In genomic region chr7:40939371-40939770, GRCm38 (mm10) we compare ENCODE assay signal across 31 mouse cellular contexts. TPM values are rescaled to one million over a fixed set of nuclear protein-coding genes. Genes with fewer than 3 reads are reported as not detected.
A peak's percentile ranks its signal among the peaks of the same experiment; 100 is the strongest.
DNase-seq lines count a peak whose midpoint lies in the region; ATAC-seq and TF ChIP-seq lines count a peak whose summit lies in the region.
"Had no signal": no experiment of that assay in that cellular context is flagged by ENCODE, and none has a peak within 500 bp of the region (broad histone marks: within the 10 kb centered on the region; RNA-seq: fewer than 3 reads in every experiment).

No protein-coding gene starts in this region.

- ATAC-seq in forebrain, postnatal 0 days = peak; percentile 92
- no peak for ATAC-seq in forebrain, embryonic 15.5 days (replicated peaks)
- ATAC-seq: midbrain, embryonic 16.5 days had no signal

- no peak overlapping the region for H3K4me2 ChIP-seq in forebrain, postnatal 0 days (ENCODE audit: low read depth)
- H3K4me2 ChIP-seq in forebrain, embryonic 15.5 days (replicated peaks) = no peak overlapping the region
- H3K4me2 ChIP-seq: heart, embryonic 13.5 days; kidney, embryonic 15.5 days; limb, embryonic 15.5 days; liver, embryonic 15.5 days; lung, embryonic 15.5 days; neural tube, embryonic 13.5 days; stomach, embryonic 15.5 days had no signal

- H3K9ac ChIP-seq in forebrain, postnatal 0 days = no peak overlapping the region
- H3K9ac ChIP-seq in forebrain, embryonic 15.5 days (replicated peaks) = no peak overlapping the region
- H3K9ac ChIP-seq: heart, embryonic 13.5 days; kidney, embryonic 15.5 days; limb, embryonic 15.5 days; liver, embryonic 15.5 days; lung, embryonic 15.5 days; neural tube, embryonic 13.5 days; stomach, embryonic 15.5 days had no signal

- intact Hi-C loops in left cerebral cortex, postnatal 36 days (cut with DNase I) = no loop called here

- no peak for TF ChIP-seq CTCF in forebrain, postnatal 0 days (IDR thresholded peaks at IDR 0.05; ENCODE audit: low read depth)

- H3K4me1 ChIP-seq in forebrain, postnatal 0 days (ENCODE audit: insufficient read depth) = no peaks in the 10 kb centered on the region
- H3K4me1 ChIP-seq in forebrain, embryonic 15.5 days = no peaks in the 10 kb centered on the region
- H3K4me1 ChIP-seq: embryonic facial prominence, embryonic 10.5 days; heart, embryonic 13.5 days; kidney, embryonic 15.5 days; limb, embryonic 15.5 days; liver, embryonic 15.5 days; lung, embryonic 15.5 days; neural tube, embryonic 13.5 days; stomach, embryonic 15.5 days had no signal

- H3K9me3 ChIP-seq in forebrain, postnatal 0 days (ENCODE audit: low read length) = no peaks in the 10 kb centered on the region
- no peaks in the 10 kb centered on the region for H3K9me3 ChIP-seq in forebrain, embryonic 15.5 days
- H3K9me3 ChIP-seq: embryonic facial prominence, embryonic 10.5 days; heart, embryonic 13.5 days; kidney, embryonic 15.5 days; limb, embryonic 15.5 days; liver, embryonic 15.5 days; lung, embryonic 15.5 days; neural tube, embryonic 13.5 days; stomach, embryonic 15.5 days had no signal

- 77% methylated on average over 1 of the region's 1 CpGs for WGBS in forebrain, postnatal 0 days
- 81% methylated on average over 1 of the region's 1 CpGs for WGBS in forebrain, embryonic 15.5 days

- no peak overlapping the region for H3K4me3 ChIP-seq in forebrain, postnatal 0 days (ENCODE audit: low read depth, low read length)
- H3K4me3 ChIP-seq in forebrain, embryonic 15.5 days = no peak overlapping the region
- H3K4me3 ChIP-seq: embryonic facial prominence, embryonic 10.5 days; heart, embryonic 13.5 days; kidney, embryonic 15.5 days; limb, embryonic 15.5 days; liver, embryonic 15.5 days; lung, embryonic 15.5 days; myocyte; neural tube, embryonic 13.5 days; stomach, embryonic 15.5 days had no signal

- no peak overlapping the region for H3K27ac ChIP-seq in forebrain, postnatal 0 days (ENCODE audit: low read depth, low read length)
- no peak overlapping the region for H3K27ac ChIP-seq in forebrain, embryonic 15.5 days (replicated peaks)
- H3K27ac ChIP-seq: embryonic facial prominence, embryonic 10.5 days; heart, embryonic 13.5 days; kidney, embryonic 15.5 days; limb, embryonic 15.5 days; liver, embryonic 15.5 days; lung, embryonic 15.5 days; macrophage; neural tube, embryonic 13.5 days; stomach, embryonic 15.5 days had no signal

- no peaks in the 10 kb centered on the region for H3K27me3 ChIP-seq in forebrain, postnatal 0 days (ENCODE audit: insufficient read depth, low read length)
- no peaks in the 10 kb centered on the region for H3K27me3 ChIP-seq in forebrain, embryonic 15.5 days
- H3K27me3 ChIP-seq: heart, embryonic 13.5 days; kidney, embryonic 15.5 days; limb, embryonic 15.5 days; liver, embryonic 15.5 days; lung, embryonic 15.5 days; neural tube, embryonic 13.5 days; stomach, embryonic 15.5 days had no signal

- no peaks in the 10 kb centered on the region for H3K36me3 ChIP-seq in forebrain, postnatal 0 days (ENCODE audit: insufficient read depth)
- H3K36me3 ChIP-seq in forebrain, embryonic 15.5 days = no peaks in the 10 kb centered on the region
- H3K36me3 ChIP-seq: embryonic facial prominence, embryonic 10.5 days; heart, embryonic 13.5 days; kidney, embryonic 15.5 days; limb, embryonic 15.5 days; liver, embryonic 15.5 days; lung, embryonic 15.5 days; neural tube, embryonic 13.5 days; stomach, embryonic 15.5 days had no signal

- DNase-seq in forebrain, postnatal 0 days = peak; percentile 46
- DNase-seq in right cerebral cortex, adult 18-20 months = peak; percentile 62
- no peak for DNase-seq in right cerebral cortex, postnatal 4 days
- peak; percentile 41 to 62 for DNase-seq in left cerebral cortex, postnatal 36 days (ENCODE audit: low spot score in 2 of 2)
- no peak for DNase-seq in lung, postnatal 25 days (ENCODE audit: low spot score)
- no peak for DNase-seq in MN1 (ENCODE audit: low spot score)
- DNase-seq: adrenal gland, postnatal 14 days; cerebellum, adult 9-11 months; gastrocnemius, postnatal 14 days; heart, adult 18-20 months; heart, postnatal 14 days; kidney, adult 11 months; kidney, postnatal 36 days; thymus, adult 18-20 months; thymus, postnatal 36 days had no signal

RNA-seq across cellular contexts. Expression of gene Vstm2b, which starts 41.2 kb away (rescaled TPM):
- total RNA-seq in forebrain, postnatal 0 days (2014; rRNA removed) = 55.4 and 64.6 TPM in 2 replicates
- 27.2 and 31.8 TPM in 2 replicates for polyA plus RNA-seq in forebrain, postnatal 0 days (2015; fragmentation: Nextera tagmentation; extraction: Ambion mirVana)
- polyA plus RNA-seq in forebrain, embryonic 15.5 days (2015; fragmentation: Nextera tagmentation; extraction: Ambion mirVana) = 18.0 and 19.1 TPM in 2 replicates
- total RNA-seq in left cerebral cortex, postnatal 36 days (2021) = 10 to 100 TPM; 51.0 to 63.0 TPM
- polyA plus RNA-seq: liver, embryonic 15.5 days; macrophage; myocyte had no signal

RNA-seq across cellular contexts. Expression of gene 4930433I11Rik, which starts 48.0 kb away (rescaled TPM):
- not detected in 2 replicates for total RNA-seq in forebrain, postnatal 0 days (2014; rRNA removed)
- polyA plus RNA-seq in forebrain, postnatal 0 days (2015; fragmentation: Nextera tagmentation; extraction: Ambion mirVana) = not detected in 2 replicates
- polyA plus RNA-seq in forebrain, embryonic 15.5 days (2015; fragmentation: Nextera tagmentation; extraction: Ambion mirVana) = not detected in 2 replicates
- not detected for total RNA-seq in left cerebral cortex, postnatal 36 days (2021)
- total RNA-seq: adrenal gland, postnatal 14 days; gastrocnemius, postnatal 14 days; heart, adult 18-20 months; heart, postnatal 14 days; left cerebral cortex, adult 8-10 months had no signal
- polyA plus RNA-seq: brain, embryonic 14.5 days; cortical plate, adult 2 months; embryonic facial prominence, embryonic 10.5 days; heart, embryonic 13.5 days; hindbrain, embryonic 11.5 days; kidney, embryonic 15.5 days; limb, embryonic 15.5 days; liver, embryonic 15.5 days; lung, embryonic 15.5 days; macrophage; midbrain, embryonic 16.5 days; myocyte; neural tube, embryonic 13.5 days; stomach, embryonic 15.5 days had no signal

Comparison
In these comparisons a context has a peak if more than half of its experiments do, and no peak if none do; other contexts are left out.
1. DNase-seq: peak in forebrain, postnatal 0 days (single experiment), right cerebral cortex, adult 18-20 months (single experiment) and left cerebral cortex, postnatal 36 days (2 of 2); none in right cerebral cortex, postnatal 4 days (single experiment), lung, postnatal 25 days (single experiment) and MN1 (single experiment).